8 mouse cellular contexts compared by ENCODE assay signal in the genomic region with DNA sequence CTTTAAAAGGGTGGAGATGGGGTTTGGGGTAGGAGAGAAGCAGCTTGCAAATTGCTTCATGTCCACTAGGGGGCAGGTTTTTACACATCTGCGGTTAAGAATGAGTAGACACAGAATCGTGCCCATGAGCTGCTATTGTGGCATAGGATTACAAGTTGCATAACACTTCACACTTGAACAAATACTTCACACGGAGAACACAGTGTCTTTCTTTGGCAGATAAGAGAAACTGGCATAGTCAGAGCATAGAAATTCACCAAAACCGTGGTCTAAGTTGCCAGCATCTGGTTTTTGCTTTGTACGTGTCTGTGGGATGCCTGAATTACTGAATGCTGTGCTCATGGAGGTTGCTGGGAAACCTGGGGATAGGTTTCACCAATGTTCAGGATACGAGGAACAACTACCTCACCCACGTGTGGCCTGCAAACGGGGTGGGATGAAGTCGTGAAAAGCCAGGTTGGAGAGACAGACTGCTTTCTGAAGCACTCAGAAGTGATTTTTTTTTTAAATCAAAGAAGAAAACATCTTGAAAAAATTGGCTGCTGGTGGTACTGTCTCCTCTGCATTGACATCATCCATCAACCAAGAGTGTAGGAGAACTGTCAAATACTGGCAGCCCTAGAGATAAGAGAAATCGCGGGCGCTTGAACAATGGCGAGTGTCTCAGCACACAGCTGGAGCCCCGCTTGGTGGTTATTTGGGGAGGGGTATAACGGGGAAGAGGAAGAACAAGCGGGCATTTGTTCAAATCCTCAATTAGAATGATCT.
DNase-seq lines count a peak whose midpoint lies in the region; ATAC-seq and TF ChIP-seq lines count a peak whose summit lies in the region.

No protein-coding gene starts in this region.

- no peaks in the 10 kb centered on the region for H3K9me3 ChIP-seq in embryonic facial prominence, embryonic 12.5 days
- no peaks in the 10 kb centered on the region for H3K9me3 ChIP-seq in heart, embryonic 10.5 days
- no peaks in the 10 kb centered on the region for H3K9me3 ChIP-seq in kidney, embryonic 14.5 days (ENCODE audit: control insufficient read depth, low read length)
- H3K9me3 ChIP-seq in limb, embryonic 12.5 days, result no peaks in the 10 kb centered on the region

- H3ac ChIP-seq in C2C12 (ENCODE audit: control insufficient read depth, insufficient read length, low read depth) (no peak overlapping the region), myocyte (ENCODE audit: control insufficient read depth, insufficient read length) (no peak overlapping the region)

- no peaks in the 10 kb centered on the region for H3K4me1 ChIP-seq in embryonic facial prominence, embryonic 12.5 days
- no peaks in the 10 kb centered on the region for H3K4me1 ChIP-seq in heart, embryonic 10.5 days
- no peaks in the 10 kb centered on the region for H3K4me1 ChIP-seq in kidney, embryonic 14.5 days (ENCODE audit: control insufficient read depth, insufficient read depth, low read length)
- H3K4me1 ChIP-seq in limb, embryonic 12.5 days (replicated peaks), result peaks cover 8% of the 10 kb centered on the region; the same call in 1 of the 2 replicates

- H3K4me2 ChIP-seq in embryonic facial prominence, embryonic 12.5 days (replicated peaks), result 0 out of 2 replicates have a peak overlapping the region, but pooled peaks have one; percentile 0
- no peak overlapping the region for H3K4me2 ChIP-seq in kidney, embryonic 14.5 days (replicated peaks; ENCODE audit: low read depth, low read length)
- peak overlapping the region; percentile 30 for H3K4me2 ChIP-seq in limb, embryonic 12.5 days
- peak overlapping the region; percentile 38 for H3K4me2 ChIP-seq in myocyte (ENCODE audit: low read depth)

- H3K27me3 ChIP-seq in C2C12 (ENCODE audit: control insufficient read depth, insufficient read depth, insufficient read length), result no peaks in the 10 kb centered on the region
- no peaks in the 10 kb centered on the region for H3K27me3 ChIP-seq in embryonic facial prominence, embryonic 12.5 days
- no peaks in the 10 kb centered on the region for H3K27me3 ChIP-seq in heart, embryonic 10.5 days (ENCODE audit: insufficient read depth, poor library complexity, severe bottlenecking)
- no peaks in the 10 kb centered on the region for H3K27me3 ChIP-seq in kidney, embryonic 14.5 days (ENCODE audit: control insufficient read depth, insufficient read depth, low read length)
- H3K27me3 ChIP-seq in limb, embryonic 12.5 days, result no peaks in the 10 kb centered on the region; the same call in 1 of the 2 replicates
- H3K27me3 ChIP-seq in myocyte (ENCODE audit: control insufficient read depth, insufficient read depth, insufficient read length), result no peaks in the 10 kb centered on the region

- no peak overlapping the region for H3K27ac ChIP-seq in embryonic facial prominence, embryonic 12.5 days
- H3K27ac ChIP-seq in heart, embryonic 10.5 days, result no peak overlapping the region
- H3K27ac ChIP-seq in kidney, embryonic 14.5 days (ENCODE audit: low read depth, low read length), result no peak overlapping the region
- H3K27ac ChIP-seq in limb, embryonic 12.5 days, result no peak overlapping the region

- H3K79me2 ChIP-seq in C2C12 (ENCODE audit: control insufficient read depth, insufficient read depth) (no peaks in the 10 kb centered on the region), myocyte (ENCODE audit: control insufficient read depth, insufficient read depth) (no peaks in the 10 kb centered on the region)

- no peak for TF ChIP-seq POLR2A in myocyte (IDR thresholded peaks at IDR 0.05; ENCODE audit: insufficient read length, low read depth)

- no peak overlapping the region for H3K4me3 ChIP-seq in C2C12 (ENCODE audit: insufficient read depth, poor library complexity, severe bottlenecking)
- H3K4me3 ChIP-seq in embryonic facial prominence, embryonic 12.5 days, result no peak overlapping the region
- peak overlapping the region; percentile 27; the same call in 1 of the 2 replicates for H3K4me3 ChIP-seq in heart, embryonic 10.5 days
- H3K4me3 ChIP-seq in kidney, embryonic 14.5 days (ENCODE audit: low read length), result no peak overlapping the region
- no peak overlapping the region for H3K4me3 ChIP-seq in limb, embryonic 12.5 days (replicated peaks)
- no peak overlapping the region for H3K4me3 ChIP-seq in myocyte

- DNase-seq in adrenal gland, postnatal 10 days, result peak; percentile 52
- no peak for DNase-seq in heart, embryonic 10.5 days (ENCODE audit: low spot score)
- peak; percentile 25 for DNase-seq in thymus, postnatal 25 days

- WGBS in embryonic facial prominence, embryonic 12.5 days, result 51% methylated on average over 16 of the region's 16 CpGs
- 38% methylated on average over 16 of the region's 16 CpGs for whole genome bisulfite sequencing in heart, embryonic 10.5 days
- WGBS in kidney, embryonic 14.5 days, result 58% methylated on average over 16 of the region's 16 CpGs
- WGBS in limb, embryonic 12.5 days, result 53% methylated on average over 16 of the region's 16 CpGs

- ATAC-seq in embryonic facial prominence, embryonic 12.5 days (ENCODE audit: insufficient number of reproducible peaks, insufficient read depth, low FRiP score, low TSS enrichment), result 0 out of 2 replicates have a peak, but pooled peaks have one; percentile 28
- ATAC-seq in kidney, embryonic 14.5 days (ENCODE audit: low FRiP score, low TSS enrichment), result peak; percentile 43; the same call in 1 of the 2 replicates
- ATAC-seq in limb, embryonic 12.5 days (ENCODE audit: insufficient number of reproducible peaks, insufficient read depth, low FRiP score, low TSS enrichment, low read depth), result no peak

- H3K79me3 ChIP-seq in C2C12 (ENCODE audit: low read depth), result no peaks in the 10 kb centered on the region

- H3K36me3 ChIP-seq in C2C12 (ENCODE audit: control insufficient read depth, insufficient read depth), result no peaks in the 10 kb centered on the region
- H3K36me3 ChIP-seq in embryonic facial prominence, embryonic 12.5 days, result no peaks in the 10 kb centered on the region
- no peaks in the 10 kb centered on the region for H3K36me3 ChIP-seq in heart, embryonic 10.5 days
- no peaks in the 10 kb centered on the region for H3K36me3 ChIP-seq in kidney, embryonic 14.5 days (ENCODE audit: control insufficient read depth, insufficient read depth, low read length)
- H3K36me3 ChIP-seq in limb, embryonic 12.5 days, result no peaks in the 10 kb centered on the region
- no peaks in the 10 kb centered on the region for H3K36me3 ChIP-seq in myocyte (ENCODE audit: control insufficient read depth, insufficient read depth)

- no peak overlapping the region for H3K9ac ChIP-seq in embryonic facial prominence, embryonic 12.5 days
- H3K9ac ChIP-seq in kidney, embryonic 14.5 days (ENCODE audit: low read depth, low read length), result no peak overlapping the region
- H3K9ac ChIP-seq in limb, embryonic 12.5 days (replicated peaks), result no peak overlapping the region

- peak; percentile 63 for TF ChIP-seq CTCF in C2C12 (IDR thresholded peaks at IDR 0.05; ENCODE audit: control insufficient read depth, insufficient read depth, insufficient read length)

TF ChIP-seq in C2C12, 6 proteins besides CTCF, POLR2A, EP300 and RAD21:
- TF ChIP-seq USF1 (IDR thresholded peaks at IDR 0.05; ENCODE audit: low read depth) (no peak), MYOG (IDR thresholded peaks at IDR 0.05; ENCODE audit: control insufficient read depth, extremely low read depth, insufficient read length) (no peak), MAX (IDR thresholded peaks at IDR 0.05) (peak; percentile 39), CEBPB (IDR thresholded peaks at IDR 0.05; ENCODE audit: low read depth) (peak; percentile 90), MYOD1 (IDR thresholded peaks at IDR 0.05; ENCODE audit: control insufficient read depth, insufficient read length, low read depth) (no peak), FOSL1 (IDR thresholded peaks at IDR 0.05; ENCODE audit: insufficient read depth, low read length, poor library complexity, severe bottlenecking) (no peak)

TF ChIP-seq in myocyte, 11 proteins besides CTCF, POLR2A, EP300 and RAD21:
- no peak for TF ChIP-seq MYOD1 (IDR thresholded peaks at IDR 0.05; ENCODE audit: control insufficient read depth in 1 of 3, insufficient read length in 2 of 3, low read depth in 2 of 3)
- no peak for TF ChIP-seq USF1 (IDR thresholded peaks at IDR 0.05; ENCODE audit: low read depth)
- TF ChIP-seq CEBPB (IDR thresholded peaks at IDR 0.05; ENCODE audit: insufficient read depth, poor library complexity, severe bottlenecking), result peak; percentile 87
